Mouse (Mus musculus) stomach, postnatal 0 days (tissue): ENCODE results near the gene Slc22a23. TPM values are rescaled to one million over a fixed set of nuclear protein-coding genes. Genes with fewer than 3 reads are reported as not detected.

Experiments used
- ATAC-seq: fragments of 200-750 bp; cut with Nextera tagmentation; 2 replicates; pipeline ENCODE4 v1.8.0; 2017; ENCODE audit not compliant: low FRiP score, low TSS enrichment
- DNase-seq: peaks from one replicate; pipeline ENCODE4 v3.0.0-alpha.2; 2016; ENCODE audit warnings: low spot score
- H3K27ac ChIP-seq: fragments of 300-500 bp; sonication (generic); replicated peaks from 2 replicates; pipeline ENCODE4 v1.5.1; 2014; ENCODE audit warnings: mild to moderate bottlenecking, control low read depth
- H3K27me3 ChIP-seq: fragments of 300-500 bp; sonication (generic); 2 replicates; pipeline ENCODE4 v1.6.1; 2014; ENCODE audit warnings: low read length; ENCODE audit not compliant: control insufficient read depth, insufficient read depth
- H3K36me3 ChIP-seq: fragments of 300-500 bp; sonication (generic); 2 replicates; pipeline ENCODE4 v1.6.1; 2014; ENCODE audit warnings: low read length, mixed read lengths; ENCODE audit not compliant: control insufficient read depth, insufficient read depth
- H3K4me1 ChIP-seq: fragments of 300-500 bp; sonication (generic); replicated peaks from 2 replicates; pipeline ENCODE4 v1.6.1; 2014; ENCODE audit warnings: antibody characterized with exemption; ENCODE audit not compliant: control insufficient read depth, insufficient read depth
- H3K4me2 ChIP-seq: fragments of 300-500 bp; sonication (generic); replicated peaks from 2 replicates; pipeline ENCODE4 v1.6.1; 2014; ENCODE audit warnings: low read depth, mild to moderate bottlenecking, control low read depth, moderate library complexity
- H3K4me3 ChIP-seq: fragments of 300-500 bp; sonication (generic); 2 replicates; pipeline ENCODE4 v1.5.1; 2014; ENCODE audit warnings: low read depth, low read length, control low read depth
- H3K9ac ChIP-seq: fragments of 300-500 bp; sonication (generic); 2 replicates; pipeline ENCODE4 v1.6.1; 2014; ENCODE audit warnings: mild to moderate bottlenecking, low read length, control low read depth, mixed read lengths
- H3K9me3 ChIP-seq: fragments of 300-500 bp; sonication (generic); 2 replicates; pipeline ENCODE4 v1.6.1; 2016; ENCODE audit warnings: low read length; ENCODE audit not compliant: control insufficient read depth
- CTCF ChIP-seq: IDR thresholded peaks from 2 replicates; pipeline ENCODE4 v1.5.1; 2016; ENCODE audit warnings: antibody characterized with exemption, low read depth, mild to moderate bottlenecking, moderate library complexity
- EP300 ChIP-seq: optimal IDR thresholded peaks from 2 replicates; pipeline ENCODE3; 2016; ENCODE audit warnings: antibody characterized with exemption
- WGBS: fragments of 180-500 bp; shearing (Covaris S2); extraction: QIAGEN DNeasy Blood & Tissue Kit; methylation state at CpG from one replicate; pipeline ENCODE4 v1.1.7; 2014; 5-methylcytosine and 5-hydroxymethylcytosine counted together
- polyA plus RNA-seq: library from polyadenylated mRNA; unstranded; fragments of >200 nt; fragmentation: Nextera tagmentation; extraction: Ambion mirVana; gene quantifications from 2 replicates; pipeline ENCODE4 v1.2.1, GENCODE M21; 2015

Gene Slc22a23
- polyA plus RNA-seq, 1 experiment from 2014 or later, result 6.9 TPM

GRCm38 (mm10) chr13:34226940-34227339 is 118.0 kb downstream of the Slc22a23 start:
- no peak for TF ChIP-seq CTCF
- no peak for TF ChIP-seq EP300
- no peaks in the 10 kb centered on the region for H3K36me3 ChIP-seq
- no peak for DNase-seq

GRCm38 (mm10) chr13:34222985-34223384 is 122.0 kb downstream of the Slc22a23 start:
- DNase-seq (no peak), ATAC-seq (no peak)
- 0 out of 2 replicates have a peak, but pooled peaks cover 3% of the 10 kb centered on the region for H3K4me1 ChIP-seq
- no peak overlapping the region for H3K4me3 ChIP-seq
- no peaks in the 10 kb centered on the region for H3K9me3 ChIP-seq
- WGBS, result 18% methylated on average over 7 of the region's 7 CpGs
- H3K4me2 ChIP-seq, result no peak overlapping the region
- H3K9ac ChIP-seq, result no peak overlapping the region
- no peaks in the 10 kb centered on the region for H3K27me3 ChIP-seq
- no peak overlapping the region for H3K27ac ChIP-seq
- H3K36me3 ChIP-seq, result no peaks in the 10 kb centered on the region
- TF ChIP-seq CTCF (no peak), EP300 (no peak)

More at GRCm38 (mm10) chr13:34226940-34227339, 118.0 kb downstream of the Slc22a23 start:
- Histone ChIP-seq H3K4me2 (no peak overlapping the region), H3K9ac (no peak overlapping the region), H3K27me3 (no peaks in the 10 kb centered on the region), H3K9me3 (no peaks in the 10 kb centered on the region), H3K4me3 (no peak overlapping the region), H3K4me1 (0 out of 2 replicates have a peak, but pooled peaks cover 3% of the 10 kb centered on the region), H3K27ac (no peak overlapping the region)
- 14% methylated on average over 1 of the region's 1 CpGs for WGBS
- no peak for ATAC-seq

- no peak overlapping the region for H3K9ac ChIP-seq
- H3K4me1 ChIP-seq, result 0 out of 2 replicates have a peak, but pooled peaks cover 3% of the 10 kb centered on the region
- no peaks in the 10 kb centered on the region for H3K36me3 ChIP-seq
- no peak overlapping the region for H3K4me2 ChIP-seq
- no peak overlapping the region for H3K4me3 ChIP-seq
- no peaks in the 10 kb centered on the region for H3K9me3 ChIP-seq
- TF ChIP-seq CTCF, result no peak
- TF ChIP-seq EP300, result no peak
- H3K27ac ChIP-seq, result no peak overlapping the region
- no peaks in the 10 kb centered on the region for H3K27me3 ChIP-seq
- DNase-seq (no peak), ATAC-seq (no peak)
- 58% methylated on average over 3 of the region's 3 CpGs for WGBS
Measured at GRCm38 (mm10) chr13:34219728-34220127, 125.3 kb downstream of the Slc22a23 start.

- H3K27ac ChIP-seq, result no peak overlapping the region
- no peak overlapping the region for H3K9ac ChIP-seq
- H3K4me2 ChIP-seq, result no peak overlapping the region
- no peaks in the 10 kb centered on the region for H3K9me3 ChIP-seq
- 0 out of 2 replicates have a peak, but pooled peaks cover 3% of the 10 kb centered on the region for H3K4me1 ChIP-seq
- no peak overlapping the region for H3K4me3 ChIP-seq
- no peaks in the 10 kb centered on the region for H3K36me3 ChIP-seq
- no peaks in the 10 kb centered on the region for H3K27me3 ChIP-seq
- WGBS, result 60% methylated on average over 3 of the region's 3 CpGs
- DNase-seq, result no peak
- TF ChIP-seq EP300, result no peak
- TF ChIP-seq CTCF, result no peak
- no peak for ATAC-seq
Measured at GRCm38 (mm10) chr13:34218776-34219175, 126.2 kb downstream of the Slc22a23 start.

- Histone ChIP-seq H3K4me1 (no peaks in the 10 kb centered on the region), H3K4me2 (no peak overlapping the region), H3K27me3 (no peaks in the 10 kb centered on the region), H3K9me3 (no peaks in the 10 kb centered on the region), H3K36me3 (no peaks in the 10 kb centered on the region), H3K9ac (no peak overlapping the region), H3K4me3 (no peak overlapping the region), H3K27ac (no peak overlapping the region)
- DNase-seq (no peak), ATAC-seq (no peak)
- no peak for TF ChIP-seq EP300
- TF ChIP-seq CTCF, result no peak
- WGBS, result 69% methylated on average over 3 of the region's 3 CpGs
Measured at GRCm38 (mm10) chr13:34214855-34215254, 130.1 kb downstream of the Slc22a23 start.

- no peak overlapping the region for H3K4me3 ChIP-seq
- peak overlapping the region; percentile 74 for H3K27ac ChIP-seq
- peak; percentile 88 for DNase-seq
- H3K27me3 ChIP-seq, result no peaks in the 10 kb centered on the region
- no peaks in the 10 kb centered on the region for H3K9me3 ChIP-seq
- H3K4me1 ChIP-seq, result no peaks in the 10 kb centered on the region
- peak; percentile 82 for ATAC-seq
- H3K9ac ChIP-seq, result no peak overlapping the region
- no peaks in the 10 kb centered on the region for H3K36me3 ChIP-seq
- TF ChIP-seq CTCF (no peak), EP300 (peak; percentile 75)
- 53% methylated on average over 10 of the region's 10 CpGs for WGBS
- H3K4me2 ChIP-seq, result no peak overlapping the region
Measured at GRCm38 (mm10) chr13:34212735-34213212, 132.2 kb downstream of the Slc22a23 start.
